Mouse (Mus musculus) erythroblast, embryonic 14.5 days (primary cell): Measurements from ENCODE around the gene Gng8.

Source experiments
- GATA1 ChIP-seq: IDR thresholded peaks from 2 replicates; pipeline ENCODE4 v1.6.1; 2012; ENCODE audit warnings: low read length, inconsistent platforms, mixed read lengths
- TAL1 ChIP-seq: IDR thresholded peaks from 3 replicates; pipeline ENCODE4 v1.6.1; 2012; ENCODE audit warnings: low read length, inconsistent platforms, mixed read lengths

DNA sequence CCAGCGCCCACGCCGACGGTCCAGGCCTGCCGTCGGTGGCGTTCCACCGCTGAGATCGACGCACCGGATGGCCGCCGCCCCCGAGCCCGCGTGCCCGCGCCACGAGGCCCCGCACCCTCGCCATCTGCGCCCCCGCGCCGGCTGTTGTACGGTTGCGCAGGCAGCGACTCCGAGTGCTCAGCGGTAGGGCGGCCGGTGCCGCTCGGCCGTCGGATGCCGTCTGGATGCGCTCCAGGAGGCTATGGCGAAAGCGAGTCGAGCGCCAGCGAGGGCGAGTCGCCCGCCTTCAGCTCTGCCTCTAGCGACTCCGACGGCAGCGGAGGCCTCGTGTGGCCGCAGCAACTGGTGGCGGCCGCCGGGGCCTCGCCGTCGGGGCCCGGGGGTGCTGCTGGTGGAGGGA is 5.7 kb upstream of the Gng8 start:
- no peak for TF ChIP-seq GATA1
- TF ChIP-seq TAL1: no peak
